Mouse (Mus musculus) heart, adult 2 months (tissue): ENCODE results near the gene Vmn1r117. TPM values are rescaled to one million over a fixed set of nuclear protein-coding genes. Genes with fewer than 3 reads are reported as not detected.
"Not testable (repeated sequence)": the region's sequence is repeated elsewhere in the genome, so short reads cannot be mapped to it uniquely, and the experiment has no call there.

Experiments used
- DNase-seq, 2 experiments: peaks; one replicate each; pipeline ENCODE4 v3.0.0; 2021
- H3K27ac ChIP-seq: fragments of 200-600 bp; 2 replicates; pipeline ENCODE4 v1.8.1; 2022
- H3K27me3 ChIP-seq: fragments of 200-500 bp; 2 replicates; pipeline ENCODE4 v1.6.1; 2012; ENCODE audit warnings: mild to moderate bottlenecking, low read length, inconsistent platforms, mixed read lengths; ENCODE audit not compliant: control insufficient read depth, insufficient read depth
- H3K36me3 ChIP-seq: fragments of 200-500 bp; 2 replicates; pipeline ENCODE4 v1.6.1; 2012; ENCODE audit warnings: low read length, inconsistent platforms; ENCODE audit not compliant: control insufficient read depth, insufficient read depth
- H3K4me1 ChIP-seq: fragments of 200-500 bp; 2 replicates; pipeline ENCODE4 v1.6.1; 2011; ENCODE audit warnings: low read length; ENCODE audit not compliant: control insufficient read depth, insufficient read depth
- H3K4me3 ChIP-seq: fragments of 200-600 bp; 2 replicates; pipeline ENCODE4 v1.8.1; 2022
- H3K79me2 ChIP-seq: fragments of 200-500 bp; replicated peaks from 2 replicates; pipeline ENCODE4 v1.6.1; 2012; ENCODE audit warnings: mild to moderate bottlenecking, inconsistent platforms, low read length, moderate library complexity, mixed read lengths; ENCODE audit not compliant: control insufficient read depth, insufficient read depth
- H3K9ac ChIP-seq: fragments of 200-500 bp; 2 replicates; pipeline ENCODE4 v1.6.1; 2012; ENCODE audit warnings: low read depth, mild to moderate bottlenecking, control low read depth, inconsistent platforms, low read length, mixed read lengths
- WGBS: fragments of 180-500 bp; shearing (Covaris S2); methylation state at CpG from one replicate; pipeline ENCODE4 v1.1.7; 2018; 5-methylcytosine and 5-hydroxymethylcytosine counted together
- intact Hi-C: fragments of 180-260 bp; cut with DNase I; formaldehyde crosslinking; loops from one replicate; pipeline ENCODE4 v1.15.1; 2025
- long read RNA-seq: library from polyadenylated mRNA; stranded (forward); transcript quantifications from one replicate; pipeline ENCODE4 v2.0.0, GENCODE M21; 2021
- polyA plus RNA-seq: library from polyadenylated mRNA; depleted of rRNA; stranded (reverse); fragments of >200 nt; gene quantifications from 2 replicates; pipeline ENCODE4 v1.2.3, GENCODE M21; 2012; rRNA removed
- total RNA-seq, 2 experiments: library from RNA; stranded (reverse); gene quantifications; 2 replicates each; pipeline ENCODE4 v1.2.3; 2021

The Vmn1r117 gene
- total RNA-seq (not detected), polyA plus RNA-seq (not detected in 2 replicates)
- long read RNA-seq, result 0 reads

DNA sequence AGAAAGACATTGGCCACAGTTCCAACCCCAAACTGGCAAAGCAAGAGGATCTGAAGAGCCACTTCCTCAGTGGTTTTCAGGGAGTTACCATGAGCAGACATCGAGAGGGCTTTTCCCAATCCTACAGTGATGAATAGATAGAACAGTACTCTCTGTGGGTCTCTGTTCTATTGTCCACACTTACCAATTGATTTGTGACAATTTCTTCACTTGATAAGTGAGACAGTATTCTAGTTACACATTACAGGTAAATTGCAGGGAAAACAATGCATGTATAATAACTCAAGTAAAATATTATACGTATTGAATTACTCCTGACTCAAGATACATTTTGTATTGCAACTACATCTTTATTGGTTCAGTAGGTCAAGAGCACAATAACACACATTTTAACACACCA lies at the start of gene Vmn1r117:
Gene Vmn1r117 (minus strand): TSS at position 101 of the 400 bp plus-strand sequence.
- H3K27me3 ChIP-seq, DNase-seq, H3K9ac ChIP-seq, H3K4me1 ChIP-seq, H3K79me2 ChIP-seq, H3K36me3 ChIP-seq, intact Hi-C loops, H3K4me3 ChIP-seq, H3K27ac ChIP-seq: not testable (repeated sequence)
- WGBS, result no CpG with 5 or more reads among the region's 2 CpGs

DNA sequence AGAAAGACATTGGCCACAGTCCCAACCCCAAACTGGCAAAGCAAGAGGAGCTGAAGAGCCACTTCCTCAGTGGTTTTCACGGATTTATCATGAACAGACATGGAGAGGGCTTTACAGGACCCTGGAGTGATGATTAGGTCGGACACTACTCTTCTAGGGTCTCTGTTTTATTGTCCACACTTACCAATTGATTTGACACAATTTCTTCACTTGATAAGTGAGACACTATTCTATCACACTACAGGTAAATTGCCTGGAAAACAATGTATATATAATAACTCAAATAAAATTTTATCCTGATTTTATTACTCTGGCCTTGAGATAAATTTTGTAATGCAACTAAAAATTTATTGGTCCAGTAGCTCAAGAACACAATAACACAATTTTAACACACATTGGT lies 28.3 kb upstream of the Vmn1r117 start, which contains the start of gene Vmn1r118:
Gene Vmn1r118 (minus strand): TSS at position 101 of the 400 bp plus-strand sequence.
- H3K36me3 ChIP-seq, H3K79me2 ChIP-seq, H3K9ac ChIP-seq, H3K4me3 ChIP-seq, H3K4me1 ChIP-seq, H3K27me3 ChIP-seq, H3K27ac ChIP-seq, DNase-seq, intact Hi-C loops: not testable (repeated sequence)
- WGBS, result no CpG with 5 or more reads among the region's 2 CpGs

- H3K27me3 ChIP-seq, H3K9ac ChIP-seq, DNase-seq, H3K4me3 ChIP-seq, H3K4me1 ChIP-seq, H3K36me3 ChIP-seq, intact Hi-C loops, H3K27ac ChIP-seq, H3K79me2 ChIP-seq: not testable (repeated sequence)
- 41% methylated on average over 3 of the region's 3 CpGs for WGBS
These were observed 12.0 kb downstream of the Vmn1r117 start, which contains the start of gene Vmn1r116 for GRCm38 (mm10) chr7:20871956-20872355. TSS of gene Vmn1r116 (plus strand) at chr7:20872256.

GRCm38 (mm10) chr7:20844885-20845284 lies 39.0 kb downstream of the Vmn1r117 start, which contains the start of gene Vmn1r115:
TSS of gene Vmn1r115 (minus strand) at chr7:20844985.
- H3K79me2 ChIP-seq, intact Hi-C loops, H3K27me3 ChIP-seq, DNase-seq, H3K4me1 ChIP-seq, H3K4me3 ChIP-seq, H3K9ac ChIP-seq, H3K36me3 ChIP-seq, H3K27ac ChIP-seq: not testable (repeated sequence)
- WGBS, result 67% methylated on average over 1 of the region's 3 CpGs

Other genes starting within 250 kb of the Vmn1r117 start
- gene Vmn1r107, start 215.2 kb downstream of the Vmn1r117 start, total RNA-seq, result not detected
- gene Vmn1r107, start 215.2 kb downstream of the Vmn1r117 start, polyA plus RNA-seq, result not detected in 2 replicates
- gene Vmn1r111, start 180.9 kb downstream of the Vmn1r117 start, total RNA-seq, result not detected
- gene Vmn1r111, start 180.9 kb downstream of the Vmn1r117 start, polyA plus RNA-seq, result not detected in 2 replicates
- not detected for gene Gm10668, start 153.5 kb downstream of the Vmn1r117 start, total RNA-seq
- not detected in 2 replicates for gene Gm10668, start 153.5 kb downstream of the Vmn1r117 start, polyA plus RNA-seq
- gene Vmn1r112, start 112.9 kb downstream of the Vmn1r117 start, total RNA-seq, result not detected
- not detected in 2 replicates for gene Vmn1r112, start 112.9 kb downstream of the Vmn1r117 start, polyA plus RNA-seq
- not detected for gene Vmn1r113, start 96.8 kb downstream of the Vmn1r117 start, total RNA-seq
- gene Vmn1r113, start 96.8 kb downstream of the Vmn1r117 start, polyA plus RNA-seq, result not detected in 2 replicates
- gene Vmn1r114, start 71.9 kb downstream of the Vmn1r117 start, total RNA-seq, result not detected
- gene Vmn1r114, start 71.9 kb downstream of the Vmn1r117 start, polyA plus RNA-seq, result not detected in 2 replicates
- gene Vmn1r115, start 39.1 kb downstream of the Vmn1r117 start, total RNA-seq, result not detected
- not detected in 2 replicates for gene Vmn1r115, start 39.1 kb downstream of the Vmn1r117 start, polyA plus RNA-seq
- gene Vmn1r116, start 11.9 kb downstream of the Vmn1r117 start, total RNA-seq, result not detected
- gene Vmn1r116, start 11.9 kb downstream of the Vmn1r117 start, polyA plus RNA-seq, result not detected in 2 replicates
- not detected for gene Vmn1r118, start 28.2 kb upstream of the Vmn1r117 start, total RNA-seq
- gene Vmn1r118, start 28.2 kb upstream of the Vmn1r117 start, polyA plus RNA-seq, result not detected in 2 replicates
- gene Vmn1r119, start 128.3 kb upstream of the Vmn1r117 start, total RNA-seq, result not detected
- gene Vmn1r119, start 128.3 kb upstream of the Vmn1r117 start, polyA plus RNA-seq, result not detected in 2 replicates
- not detected for gene Vmn1r120, start 169.7 kb upstream of the Vmn1r117 start, total RNA-seq
- not detected in 2 replicates for gene Vmn1r120, start 169.7 kb upstream of the Vmn1r117 start, polyA plus RNA-seq
- gene Vmn1r121, start 214.4 kb upstream of the Vmn1r117 start, total RNA-seq, result not detected
- gene Vmn1r121, start 214.4 kb upstream of the Vmn1r117 start, polyA plus RNA-seq, result not detected in 2 replicates